Mouse (Mus musculus) hindbrain, embryonic 11.5 days (tissue): ENCODE data around the gene Farp1. TPM values are rescaled to one million over a fixed set of nuclear protein-coding genes. Genes with fewer than 3 reads are reported as not detected.
A peak's percentile ranks its signal among the peaks of the same experiment; 100 is the strongest.

Source experiments
- ATAC-seq: fragments of 200-750 bp; cut with Nextera tagmentation; 2 replicates; pipeline ENCODE4 v1.8.0; 2017; ENCODE audit warnings: mild to moderate bottlenecking, moderate TSS enrichment, moderate library complexity; ENCODE audit not compliant: low FRiP score
- DNase-seq: peaks from one replicate; pipeline ENCODE4 v3.0.0-alpha.2; 2015; ENCODE audit warnings: low spot score
- H3K27ac ChIP-seq: fragments of 300-500 bp; sonication (generic); 2 replicates; pipeline ENCODE4 v1.5.1; 2014; ENCODE audit warnings: mild to moderate bottlenecking, low read depth, low read length
- H3K27me3 ChIP-seq: fragments of 300-500 bp; sonication (generic); 2 replicates; pipeline ENCODE4 v1.6.1; 2014; ENCODE audit warnings: mild to moderate bottlenecking, low read length, moderate library complexity, mixed read lengths; ENCODE audit not compliant: control insufficient read depth, insufficient read depth
- H3K36me3 ChIP-seq: fragments of 300-500 bp; sonication (generic); 2 replicates; pipeline ENCODE4 v1.6.1; 2014; ENCODE audit warnings: mild to moderate bottlenecking, low read length, moderate library complexity, mixed read lengths; ENCODE audit not compliant: control insufficient read depth, insufficient read depth
- H3K4me1 ChIP-seq: fragments of 300-500 bp; sonication (generic); replicated peaks from 2 replicates; pipeline ENCODE4 v1.6.1; 2014; ENCODE audit warnings: low read length, mixed read lengths; ENCODE audit not compliant: control insufficient read depth, insufficient read depth
- H3K4me2 ChIP-seq: fragments of 300-500 bp; sonication (generic); replicated peaks from 2 replicates; pipeline ENCODE4 v1.6.1; 2014; ENCODE audit warnings: mild to moderate bottlenecking, low read depth, low read length
- H3K4me3 ChIP-seq: fragments of 300-500 bp; sonication (generic); 2 replicates; pipeline ENCODE4 v1.5.1; 2014; ENCODE audit warnings: low read depth, low read length
- H3K9ac ChIP-seq: fragments of 300-500 bp; sonication (generic); 2 replicates; pipeline ENCODE4 v1.6.1; 2014; ENCODE audit warnings: low read depth, low read length
- H3K9me3 ChIP-seq: fragments of 300-500 bp; sonication (generic); 2 replicates; pipeline ENCODE4 v1.6.1; 2016; ENCODE audit warnings: low read length; ENCODE audit not compliant: control insufficient read depth
- WGBS: fragments of 180-500 bp; shearing (Covaris S2); extraction: QIAGEN DNeasy Blood & Tissue Kit; methylation state at CpG from one replicate; pipeline ENCODE4 v1.1.7; 2014; 5-methylcytosine and 5-hydroxymethylcytosine counted together
- polyA plus RNA-seq: library from polyadenylated mRNA; unstranded; fragments of >200 nt; fragmentation: Nextera tagmentation; extraction: Ambion mirVana; gene quantifications from 2 replicates; pipeline ENCODE4 v1.2.1, GENCODE M21; 2014

The Farp1 gene
- polyA plus RNA-seq, 1 experiment from 2014 or later: 32.5 TPM

GRCm38 (mm10) chr14:121259332-121259731 is 224.3 kb downstream of the Farp1 start:
- Histone ChIP-seq H3K4me2 (no peak overlapping the region), H3K9me3 (no peaks in the 10 kb centered on the region), H3K36me3 (0 out of 2 replicates have a peak, but pooled peaks cover 2% of the 10 kb centered on the region), H3K4me3 (no peak overlapping the region), H3K4me1 (no peaks in the 10 kb centered on the region), H3K27ac (no peak overlapping the region), H3K27me3 (no peaks in the 10 kb centered on the region), H3K9ac (no peak overlapping the region)
- ATAC-seq: peak; percentile 32; the same call in 1 of the 2 replicates
- WGBS: 56% methylated on average over 11 of the region's 11 CpGs
- DNase-seq: no peak

DNA sequence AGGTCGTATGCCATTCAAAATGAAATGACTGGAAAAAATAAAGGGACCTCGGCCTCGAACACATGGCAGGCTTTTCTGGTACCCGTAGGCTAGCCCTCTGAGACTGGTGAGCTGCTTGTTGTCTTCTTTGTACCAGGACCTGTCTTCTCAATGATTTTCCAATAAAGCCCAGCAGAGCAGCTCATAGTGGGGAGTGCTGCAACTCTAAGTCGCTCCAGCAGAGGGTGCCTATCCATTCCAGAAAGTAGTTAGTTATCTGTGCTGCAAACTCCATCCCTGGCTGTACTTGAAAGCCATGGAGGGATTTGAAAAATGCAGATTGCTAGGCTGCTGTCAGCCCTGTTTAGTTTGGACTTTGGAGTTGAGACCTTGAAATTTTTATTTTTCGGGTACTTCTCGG is 224.8 kb downstream of the Farp1 start:
- no peak overlapping the region for H3K4me2 ChIP-seq
- H3K27me3 ChIP-seq: no peaks in the 10 kb centered on the region
- no peak overlapping the region for H3K9ac ChIP-seq
- H3K4me3 ChIP-seq: no peak overlapping the region
- DNase-seq (peak; percentile 78), ATAC-seq (peak; percentile 33; the same call in 1 of the 2 replicates)
- no peaks in the 10 kb centered on the region for H3K4me1 ChIP-seq
- no peak overlapping the region for H3K27ac ChIP-seq
- WGBS: 60% methylated on average over 7 of the region's 7 CpGs
- no peaks in the 10 kb centered on the region for H3K9me3 ChIP-seq
- H3K36me3 ChIP-seq: 0 out of 2 replicates have a peak, but pooled peaks cover 2% of the 10 kb centered on the region

DNA sequence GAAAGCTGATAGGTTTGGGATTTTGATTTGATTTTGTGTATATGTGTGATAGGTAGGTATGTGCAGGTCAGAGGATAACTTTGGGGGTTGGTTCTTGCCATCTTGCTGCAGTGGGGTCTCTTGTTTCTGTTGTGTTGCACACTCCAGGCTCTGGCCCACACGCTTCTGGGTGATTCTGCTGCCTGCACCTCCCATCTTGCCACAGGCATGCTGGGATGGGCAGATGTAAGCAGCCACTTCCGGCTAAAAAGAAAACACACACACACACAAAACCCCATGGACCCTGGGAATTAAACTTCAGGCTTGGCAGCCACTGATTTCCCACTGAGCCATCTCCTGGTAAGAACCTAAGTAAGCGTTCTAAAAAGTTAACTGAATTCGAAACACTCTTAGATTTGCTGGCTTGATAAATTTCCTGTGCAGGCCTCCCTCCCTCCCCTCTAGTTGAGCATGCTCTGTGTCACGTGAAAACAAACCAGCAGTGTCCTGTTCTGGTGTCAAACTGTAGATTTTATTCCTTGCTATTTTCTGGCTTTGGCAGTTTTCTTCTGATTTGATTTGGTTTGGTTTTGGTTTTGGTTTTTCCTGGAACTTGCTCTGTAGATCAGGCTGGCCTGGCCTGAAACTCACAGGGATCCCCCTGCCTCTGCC is 226.4 kb downstream of the Farp1 start:
- Histone ChIP-seq H3K4me1 (no peaks in the 10 kb centered on the region), H3K9ac (no peak overlapping the region), H3K4me2 (no peak overlapping the region), H3K27me3 (no peaks in the 10 kb centered on the region), H3K27ac (no peak overlapping the region), H3K9me3 (no peaks in the 10 kb centered on the region), H3K36me3 (no peaks in the 10 kb centered on the region), H3K4me3 (no peak overlapping the region)
- ATAC-seq (no peak), DNase-seq (no peak)
- WGBS: 78% methylated on average over 5 of the region's 5 CpGs

DNA sequence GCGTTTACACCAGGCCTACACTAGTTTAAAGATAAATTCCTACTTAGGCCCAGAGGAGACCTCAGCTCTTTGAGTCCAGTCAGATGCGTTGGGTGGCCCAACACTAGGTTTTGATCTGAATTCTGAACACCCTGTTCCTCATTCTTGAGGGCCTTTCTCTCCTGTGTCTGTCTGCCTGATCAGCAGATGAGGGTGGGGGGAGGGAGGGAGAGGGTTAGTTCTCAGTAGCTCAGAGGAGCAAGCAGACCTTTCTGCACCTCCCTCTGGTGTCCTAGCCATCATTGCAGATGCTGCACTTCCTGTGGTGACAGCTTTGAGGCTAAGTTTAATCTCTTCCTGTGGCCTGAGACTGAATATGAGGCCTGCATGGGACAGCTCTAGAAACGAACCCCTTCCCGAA is 227.6 kb downstream of the Farp1 start:
- DNase-seq: no peak
- no peak for ATAC-seq
- H3K9ac ChIP-seq: no peak overlapping the region
- H3K36me3 ChIP-seq: no peaks in the 10 kb centered on the region
- no peaks in the 10 kb centered on the region for H3K9me3 ChIP-seq
- H3K27ac ChIP-seq: no peak overlapping the region
- H3K27me3 ChIP-seq: no peaks in the 10 kb centered on the region
- H3K4me2 ChIP-seq: no peak overlapping the region
- no peak overlapping the region for H3K4me3 ChIP-seq
- 70% methylated on average over 4 of the region's 4 CpGs for WGBS
- H3K4me1 ChIP-seq: no peaks in the 10 kb centered on the region

DNA sequence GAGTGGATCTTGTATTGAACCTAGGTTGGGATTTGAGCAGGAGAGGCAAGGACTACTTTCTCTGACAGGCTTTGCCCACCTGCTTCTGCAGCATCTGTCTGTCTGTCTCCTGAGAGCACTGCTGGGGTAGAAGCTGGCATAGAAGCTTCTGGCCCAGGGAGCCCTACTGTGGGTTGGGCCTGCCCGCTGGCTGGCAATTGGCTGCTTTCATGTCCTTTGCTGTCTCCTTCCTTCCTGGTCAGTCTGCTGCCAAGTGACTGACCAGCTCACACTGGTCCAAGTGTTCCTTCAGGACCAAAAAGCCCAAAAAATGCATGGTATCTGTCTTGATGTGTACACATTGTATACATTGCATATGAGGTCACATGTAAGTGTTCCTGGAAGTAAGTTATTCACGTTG is 228.9 kb downstream of the Farp1 start:
- Histone ChIP-seq H3K4me2 (no peak overlapping the region), H3K9ac (no peak overlapping the region), H3K36me3 (no peaks in the 10 kb centered on the region), H3K27me3 (no peaks in the 10 kb centered on the region), H3K27ac (no peak overlapping the region), H3K4me1 (no peaks in the 10 kb centered on the region), H3K9me3 (no peaks in the 10 kb centered on the region), H3K4me3 (no peak overlapping the region)
- 90% methylated on average over 2 of the region's 2 CpGs for WGBS
- DNase-seq (no peak), ATAC-seq (no peak)

DNA sequence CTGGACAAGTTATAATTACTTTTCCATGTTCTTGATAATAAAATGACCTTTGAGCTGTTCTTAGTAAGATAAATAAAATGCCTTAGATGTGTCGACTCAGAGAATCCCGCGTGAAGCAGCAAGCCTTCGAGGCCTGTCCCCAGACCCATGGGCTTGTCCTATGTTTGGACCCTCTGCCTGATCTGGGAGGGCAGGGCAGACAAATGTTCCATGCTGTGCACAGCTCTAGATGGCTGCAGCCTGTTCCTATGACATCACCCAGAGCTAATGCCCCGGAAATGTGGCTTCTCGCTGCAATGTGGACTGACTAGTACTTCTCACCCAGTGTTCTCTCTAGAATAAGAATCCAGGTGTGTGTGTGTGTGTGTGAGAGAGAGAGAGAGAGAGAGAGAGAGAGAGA is 229.5 kb downstream of the Farp1 start:
- Histone ChIP-seq H3K27ac (no peak overlapping the region), H3K9ac (no peak overlapping the region), H3K4me3 (no peak overlapping the region), H3K27me3 (no peaks in the 10 kb centered on the region), H3K4me2 (no peak overlapping the region), H3K9me3 (no peaks in the 10 kb centered on the region), H3K36me3 (no peaks in the 10 kb centered on the region), H3K4me1 (no peaks in the 10 kb centered on the region)
- no peak for ATAC-seq
- DNase-seq: no peak
- 82% methylated on average over 6 of the region's 6 CpGs for WGBS

DNA sequence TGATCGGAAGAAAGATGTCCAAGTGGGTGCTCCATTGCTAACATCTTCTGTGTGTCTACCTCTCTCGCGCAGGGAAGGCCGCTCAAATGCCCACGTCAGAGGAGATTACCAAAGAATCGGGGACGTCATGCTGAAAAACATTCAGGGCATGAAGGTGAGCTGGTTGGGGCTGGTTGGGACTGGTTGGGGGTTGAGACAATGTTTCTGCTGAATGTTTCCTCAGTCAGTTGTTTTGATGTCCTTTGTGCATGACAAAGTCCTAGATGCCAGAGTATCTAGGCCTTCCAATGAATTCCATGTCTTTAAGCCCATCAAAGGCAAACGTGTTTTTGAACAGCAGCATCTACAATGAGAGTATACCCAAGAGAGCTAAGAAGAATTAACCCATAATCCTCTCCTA is 232.8 kb downstream of the Farp1 start:
- no peaks in the 10 kb centered on the region for H3K27me3 ChIP-seq
- no peak overlapping the region for H3K4me2 ChIP-seq
- H3K36me3 ChIP-seq: no peaks in the 10 kb centered on the region
- 91% methylated on average over 8 of the region's 8 CpGs for WGBS
- DNase-seq (no peak), ATAC-seq (no peak)
- H3K27ac ChIP-seq: no peak overlapping the region
- H3K4me3 ChIP-seq: no peak overlapping the region
- no peak overlapping the region for H3K9ac ChIP-seq
- H3K4me1 ChIP-seq: no peaks in the 10 kb centered on the region
- no peaks in the 10 kb centered on the region for H3K9me3 ChIP-seq

DNA sequence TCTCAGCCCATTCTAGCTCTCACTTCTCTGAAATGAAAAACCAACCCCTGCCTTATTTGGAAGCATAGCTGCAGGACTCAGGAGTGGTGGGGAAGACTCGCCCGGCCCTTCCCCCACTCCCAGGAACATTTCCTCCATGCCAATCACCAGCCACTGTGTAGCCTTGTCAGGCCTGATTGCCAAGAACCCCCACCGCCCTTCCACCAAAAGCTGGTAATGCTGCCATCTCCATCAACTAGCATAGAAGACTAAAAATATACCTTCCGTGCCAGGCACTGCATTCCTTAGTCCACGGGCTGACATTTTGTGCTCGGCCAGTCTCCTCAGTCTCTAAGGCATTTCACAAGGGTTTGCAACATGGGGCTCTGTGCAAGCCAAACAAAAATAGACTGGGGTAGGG is 235.5 kb downstream of the Farp1 start:
- no peak for ATAC-seq
- no peaks in the 10 kb centered on the region for H3K36me3 ChIP-seq
- no peak for DNase-seq
- H3K9ac ChIP-seq: no peak overlapping the region
- 83% methylated on average over 6 of the region's 6 CpGs for WGBS
- H3K27ac ChIP-seq: no peak overlapping the region
- no peaks in the 10 kb centered on the region for H3K9me3 ChIP-seq
- no peak overlapping the region for H3K4me3 ChIP-seq
- H3K4me1 ChIP-seq: no peaks in the 10 kb centered on the region
- H3K27me3 ChIP-seq: no peaks in the 10 kb centered on the region
- H3K4me2 ChIP-seq: no peak overlapping the region

GRCm38 (mm10) chr14:121274985-121275384 is 240.0 kb downstream of the Farp1 start:
- Histone ChIP-seq H3K27me3 (no peaks in the 10 kb centered on the region), H3K36me3 (0 out of 2 replicates have a peak, but pooled peaks cover 2% of the 10 kb centered on the region), H3K27ac (no peak overlapping the region), H3K4me3 (no peak overlapping the region), H3K9me3 (no peaks in the 10 kb centered on the region), H3K4me2 (no peak overlapping the region), H3K9ac (no peak overlapping the region), H3K4me1 (no peaks in the 10 kb centered on the region)
- DNase-seq (no peak), ATAC-seq (no peak)
- 92% methylated on average over 12 of the region's 12 CpGs for WGBS
